Mouse (Mus musculus) cortical plate, adult 2 months (tissue): Measurements from ENCODE around the gene Rpl9-ps6. TPM values are rescaled to one million over a fixed set of nuclear protein-coding genes. Genes with fewer than 3 reads are reported as not detected.
"Not testable (repeated sequence)": the region's sequence is repeated elsewhere in the genome, so short reads cannot be mapped to it uniquely, and the experiment has no call there.

ENCODE experiments used
- H3K27ac ChIP-seq: fragments of 200-500 bp; 2 replicates; pipeline ENCODE4 v1.5.1; 2012; ENCODE audit warnings: low read length, control low read depth, inconsistent platforms; ENCODE audit not compliant: insufficient read depth
- H3K4me1 ChIP-seq: fragments of 200-500 bp; 2 replicates; pipeline ENCODE4 v1.6.1; 2011; ENCODE audit warnings: low read length; ENCODE audit not compliant: control insufficient read depth, insufficient read depth
- H3K4me3 ChIP-seq: fragments of 200-500 bp; 2 replicates; pipeline ENCODE4 v1.5.1; 2011; ENCODE audit warnings: mild to moderate bottlenecking, low read length, control low read depth; ENCODE audit not compliant: insufficient read depth
- CTCF ChIP-seq: fragments of 200-500 bp; IDR thresholded peaks from 2 replicates; pipeline ENCODE4 v1.5.1; 2011; ENCODE audit warnings: mild to moderate bottlenecking, control low read depth, low read length; ENCODE audit not compliant: insufficient read depth; ENCODE audit errors: extremely low read depth
- POLR2A ChIP-seq: fragments of 200-500 bp; IDR thresholded peaks from 2 replicates; pipeline ENCODE4 v1.6.1; 2011; ENCODE audit warnings: mild to moderate bottlenecking, low read length, control low read depth; ENCODE audit not compliant: insufficient read depth; ENCODE audit errors: extremely low read depth
- polyA plus RNA-seq: library from polyadenylated mRNA; depleted of rRNA; stranded (reverse); fragments of >200 nt; gene quantifications from 2 replicates; pipeline ENCODE4 v1.2.3, GENCODE M21; 2012

The Rpl9-ps6 gene
- polyA plus RNA-seq, 1 experiment, result 46.1 TPM

DNA sequence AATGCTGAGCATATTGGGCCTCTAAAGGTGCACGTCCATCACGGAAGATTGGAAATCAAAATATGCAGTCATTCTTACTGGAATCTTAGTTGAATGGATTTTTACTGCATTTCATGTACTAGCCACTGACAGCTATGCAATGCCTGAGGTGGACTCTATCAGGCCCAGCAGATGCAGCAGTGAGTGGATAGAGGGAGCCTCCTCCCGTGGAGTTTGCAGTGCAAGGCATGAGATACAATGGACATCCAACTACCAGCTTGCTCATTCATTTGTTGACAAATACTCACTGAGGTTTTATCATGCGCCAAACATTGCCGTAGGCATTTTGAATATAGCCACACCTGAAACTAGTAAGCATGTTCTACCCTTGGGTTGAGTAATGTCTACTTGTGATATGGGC lies 947 bp upstream of the Rpl9-ps6 start:
- H3K4me1 ChIP-seq, result no peaks in the 10 kb centered on the region
- TF ChIP-seq POLR2A (no peak), CTCF (no peak)
- no peak overlapping the region for H3K27ac ChIP-seq
- no peak overlapping the region for H3K4me3 ChIP-seq

DNA sequence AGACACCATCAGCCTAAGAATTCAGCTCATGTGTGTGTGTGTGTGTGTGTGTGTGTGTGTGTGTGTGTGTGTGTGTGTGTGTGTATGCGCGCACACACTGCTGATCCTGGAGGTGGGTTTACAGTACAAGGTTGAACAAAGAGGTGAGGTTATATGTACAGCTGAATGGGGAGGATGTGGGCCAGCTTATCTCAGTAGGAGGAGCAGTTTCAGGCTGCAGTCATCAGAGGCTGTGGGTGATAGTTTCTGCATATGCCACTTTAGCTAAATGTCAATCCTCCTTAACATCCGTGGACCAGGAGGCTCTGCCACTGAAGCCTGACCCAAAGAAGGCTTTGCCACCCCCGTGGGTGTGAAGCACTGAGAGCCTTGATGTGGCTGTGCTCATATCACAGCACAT lies 1.1 kb downstream of the Rpl9-ps6 start:
- Histone ChIP-seq H3K27ac (no peak overlapping the region), H3K4me1 (no peaks in the 10 kb centered on the region), H3K4me3 (no peak overlapping the region)
- TF ChIP-seq POLR2A (no peak), CTCF (no peak)

DNA sequence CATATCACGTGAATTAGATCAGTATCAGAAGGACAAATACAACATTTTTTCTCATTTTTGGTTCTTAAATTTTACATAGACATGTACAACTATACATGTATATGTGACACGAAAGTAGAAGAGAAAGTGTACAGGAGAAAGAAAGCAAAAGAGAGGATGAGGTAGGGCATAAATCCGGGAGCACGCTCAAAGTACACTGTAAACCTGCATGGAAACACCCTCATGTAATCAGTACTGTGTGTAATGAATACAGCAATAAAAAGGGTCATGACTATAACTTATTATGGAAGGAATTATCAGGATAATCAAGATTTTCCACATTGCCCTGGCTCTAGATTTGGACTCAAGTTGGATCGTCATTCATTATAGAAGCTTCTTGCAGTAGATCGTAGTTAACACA lies 3.3 kb downstream of the Rpl9-ps6 start:
- no peak overlapping the region for H3K27ac ChIP-seq
- no peak for TF ChIP-seq POLR2A
- H3K4me3 ChIP-seq, result no peak overlapping the region
- H3K4me1 ChIP-seq, result no peaks in the 10 kb centered on the region

DNA sequence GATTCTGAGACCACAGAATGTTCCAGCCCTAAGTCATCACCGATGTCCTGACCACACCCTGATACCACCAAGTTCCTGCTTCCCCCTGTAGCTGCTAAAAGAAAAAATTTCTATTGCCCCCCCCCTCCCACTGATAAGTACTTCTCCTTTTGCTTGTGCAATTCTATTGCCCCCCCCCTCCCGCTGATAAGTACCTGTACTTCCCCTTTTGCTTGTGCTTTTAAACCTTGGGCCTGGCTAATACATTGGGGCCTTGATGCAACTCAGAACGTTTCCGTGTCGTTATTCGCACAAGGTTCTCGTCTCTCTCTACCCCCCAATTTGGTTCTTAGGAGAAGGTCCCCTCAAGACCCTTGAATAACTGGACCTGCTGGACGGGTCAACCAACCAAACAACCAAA lies 8.7 kb downstream of the Rpl9-ps6 start:
- not testable (repeated sequence) for H3K4me3 ChIP-seq, H3K27ac ChIP-seq, H3K4me1 ChIP-seq

DNA sequence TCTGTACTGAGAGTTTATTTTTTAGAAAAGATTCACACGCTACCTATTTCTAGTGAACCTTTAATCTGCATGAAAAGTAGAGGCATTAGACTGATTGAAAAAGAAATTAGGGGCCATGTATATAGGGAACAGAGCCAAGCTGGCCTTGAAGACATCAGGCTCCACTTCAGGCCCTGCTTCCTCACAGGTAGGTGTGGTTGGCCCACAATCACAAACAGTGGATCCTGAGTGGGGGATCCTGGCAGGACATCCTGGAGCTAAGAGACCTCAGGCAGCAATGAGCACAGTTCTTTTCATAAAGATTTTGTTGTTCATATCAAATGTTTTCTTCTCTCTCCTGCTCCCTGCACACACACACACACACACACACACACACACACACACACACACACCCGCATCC lies 9.6 kb downstream of the Rpl9-ps6 start:
- no peak for TF ChIP-seq POLR2A
- TF ChIP-seq CTCF, result no peak
- Histone ChIP-seq H3K4me3 (no peak overlapping the region), H3K27ac (no peak overlapping the region)

DNA sequence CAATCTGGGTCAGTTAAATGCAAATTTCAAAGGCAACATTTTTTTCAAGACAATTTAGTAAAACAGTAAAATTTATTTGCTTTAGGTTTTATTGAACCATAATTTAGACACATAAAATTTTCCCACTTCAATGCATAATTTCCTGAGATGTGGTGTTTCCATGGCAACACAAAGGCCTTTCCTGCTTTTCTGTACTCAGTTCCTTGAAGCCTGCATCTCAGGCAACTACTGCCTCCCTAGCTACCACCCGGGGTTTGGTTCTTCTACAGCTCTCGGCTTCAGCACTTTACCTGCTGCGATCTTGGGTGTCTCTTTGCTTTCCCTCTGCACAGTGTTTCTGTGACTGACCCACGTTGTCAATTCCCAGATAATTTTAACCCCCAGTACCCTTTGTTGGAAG lies 14.1 kb downstream of the Rpl9-ps6 start:
- Histone ChIP-seq H3K4me3 (no peak overlapping the region), H3K27ac (no peak overlapping the region), H3K4me1 (no peaks in the 10 kb centered on the region)
- no peak for TF ChIP-seq POLR2A
- no peak for TF ChIP-seq CTCF

More for the DNA sequence above, 9.6 kb downstream of the Rpl9-ps6 start:
- no peaks in the 10 kb centered on the region for H3K4me1 ChIP-seq

DNA sequence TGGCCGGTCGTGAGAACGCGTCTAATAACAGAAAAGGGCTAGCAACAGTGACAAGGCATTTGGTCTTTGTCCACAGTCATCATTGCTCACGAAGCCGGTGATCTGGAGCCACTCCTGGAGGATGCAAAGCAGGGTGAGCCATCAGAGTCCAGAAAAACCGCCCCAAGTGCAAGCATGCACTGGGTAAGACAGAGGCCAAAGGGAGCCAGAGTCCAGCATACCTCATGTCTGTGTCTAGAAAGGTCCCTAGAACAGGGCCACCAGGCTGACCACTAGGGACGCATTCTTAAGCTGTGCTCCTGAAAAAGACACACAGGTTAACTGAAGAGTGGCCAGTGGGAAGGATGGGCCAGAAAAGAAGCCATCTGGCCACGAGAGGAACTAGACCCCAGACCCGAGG lies 17.4 kb downstream of the Rpl9-ps6 start:
- no peak overlapping the region for H3K4me3 ChIP-seq
- H3K27ac ChIP-seq, result no peak overlapping the region
- no peaks in the 10 kb centered on the region for H3K4me1 ChIP-seq
- TF ChIP-seq CTCF (no peak), POLR2A (no peak)

DNA sequence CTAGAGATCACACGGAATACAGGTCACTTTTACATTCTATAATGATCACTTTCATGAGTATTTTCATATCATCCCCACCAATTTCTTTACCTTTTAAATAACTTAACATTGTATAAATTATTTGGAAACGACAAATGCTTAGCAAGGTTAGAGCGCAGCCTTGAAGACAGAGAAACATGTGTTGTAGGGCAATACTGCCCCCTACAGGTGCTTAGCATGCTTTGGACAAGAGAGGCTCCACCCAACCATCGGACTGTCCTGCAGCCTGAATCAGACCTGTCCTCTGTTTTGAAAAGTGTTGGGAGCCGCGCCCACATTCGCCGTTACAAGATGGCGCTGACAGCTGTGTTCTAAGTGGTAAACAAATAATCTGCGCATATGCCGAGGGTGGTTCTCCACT lies 24.8 kb downstream of the Rpl9-ps6 start:
- no peaks in the 10 kb centered on the region for H3K4me1 ChIP-seq
- H3K27ac ChIP-seq, result no peak overlapping the region
- no peak for TF ChIP-seq CTCF
- TF ChIP-seq POLR2A, result no peak
- H3K4me3 ChIP-seq, result no peak overlapping the region

DNA sequence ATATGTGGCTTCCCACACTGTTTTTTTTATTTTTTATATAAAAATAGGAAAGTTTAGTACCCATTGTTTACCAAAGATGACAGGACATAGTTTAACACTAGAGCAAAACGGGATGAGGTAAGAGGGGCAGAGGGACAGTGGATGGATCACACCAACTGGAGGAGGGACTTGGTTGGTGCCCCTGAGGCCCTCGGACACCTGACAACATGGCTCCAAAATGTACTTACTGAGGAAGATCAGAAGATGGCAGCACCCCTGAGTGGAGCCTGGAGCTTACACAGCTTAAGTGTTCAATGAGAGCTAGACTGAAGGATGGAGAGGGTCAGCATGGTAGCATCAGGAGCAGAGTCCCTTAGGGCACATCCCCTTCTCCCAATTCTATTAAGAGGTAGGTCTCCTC lies 27.0 kb downstream of the Rpl9-ps6 start:
- H3K4me3 ChIP-seq, result no peak overlapping the region
- no peaks in the 10 kb centered on the region for H3K4me1 ChIP-seq
- TF ChIP-seq CTCF (no peak), POLR2A (no peak)
- H3K27ac ChIP-seq, result no peak overlapping the region

DNA sequence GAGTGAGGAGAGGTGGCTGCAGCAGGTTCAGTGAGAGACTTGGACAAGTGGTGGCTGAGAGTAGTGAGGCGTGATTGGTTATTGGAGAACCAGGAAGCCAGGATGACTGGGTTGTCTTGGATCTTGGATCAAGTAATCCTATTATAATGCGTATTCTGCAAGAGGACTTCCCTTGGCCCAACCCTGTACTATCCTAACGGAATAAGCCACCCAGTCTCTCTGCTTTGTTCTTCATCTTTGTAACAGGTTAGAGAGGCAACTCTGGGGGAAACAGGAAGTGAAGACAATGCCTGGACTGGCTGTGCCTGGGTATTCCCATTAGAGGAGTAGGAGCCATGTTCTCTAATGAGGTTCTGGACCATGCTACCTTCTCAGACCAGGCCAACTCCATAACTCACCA lies 40.5 kb downstream of the Rpl9-ps6 start:
- Histone ChIP-seq H3K4me3 (no peak overlapping the region), H3K4me1 (no peaks in the 10 kb centered on the region), H3K27ac (no peak overlapping the region)
- TF ChIP-seq POLR2A (no peak), CTCF (no peak)

DNA sequence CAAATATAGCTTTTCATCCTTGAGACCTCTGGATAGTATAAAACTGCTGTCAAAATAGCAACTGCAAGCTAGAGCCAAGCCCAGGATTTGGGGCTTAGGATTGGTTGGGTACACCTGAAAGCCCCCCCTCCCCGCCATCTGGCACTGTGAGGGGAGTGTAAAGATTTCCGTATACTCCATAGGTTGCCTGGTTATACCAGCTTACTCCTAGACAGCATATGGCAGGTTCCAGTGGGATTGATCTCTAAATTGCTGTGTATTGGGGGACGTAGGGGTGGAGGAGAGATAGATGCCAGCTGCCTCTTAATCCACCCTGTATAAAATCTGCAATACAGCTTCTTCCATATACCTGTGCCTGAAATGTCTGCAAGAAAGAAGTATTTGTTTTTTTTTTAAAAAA lies 41.7 kb downstream of the Rpl9-ps6 start:
- Histone ChIP-seq H3K4me1 (no peaks in the 10 kb centered on the region), H3K27ac (no peak overlapping the region), H3K4me3 (no peak overlapping the region)
- TF ChIP-seq CTCF, result no peak
- no peak for TF ChIP-seq POLR2A
